Mouse (Mus musculus): ENCODE data around the gene Mpv17l.

- TF ChIP-seq ZC3H11A (IDR thresholded peaks at IDR 0.05; ENCODE audit: borderline replicate concordance, low read depth, low read length) (no peak), MAFK (IDR thresholded peaks at IDR 0.05; ENCODE audit: insufficient read depth, low read depth, low read length) (no peak), ZNF384 (IDR thresholded peaks at IDR 0.05; ENCODE audit: low read depth, low read length) (no peak)
Observed at GRCm38 (mm10) chr16:13972051-13972450, 69.1 kb downstream of the Mpv17l start.
